Mouse (Mus musculus) embryonic facial prominence, embryonic 14.5 days (tissue): ENCODE measurements around the gene Tmc8. TPM values are rescaled to one million over a fixed set of nuclear protein-coding genes. Genes with fewer than 3 reads are reported as not detected.
"Not testable (repeated sequence)": the region's sequence is repeated elsewhere in the genome, so short reads cannot be mapped to it uniquely, and the experiment has no call there.

ENCODE experiments used
- ATAC-seq: fragments of 200-750 bp; cut with Nextera tagmentation; 2 replicates; pipeline ENCODE4 v1.8.0; 2017; ENCODE audit warnings: low read depth, moderate number of reproducible peaks, moderate TSS enrichment
- DNase-seq: peaks from one replicate; pipeline ENCODE4 v3.0.0-alpha.2; 2015; ENCODE audit warnings: low spot score
- H3K27ac ChIP-seq: fragments of 300-500 bp; sonication (generic); replicated peaks from 2 replicates; pipeline ENCODE4 v1.5.1; 2014; ENCODE audit warnings: low read depth, mild to moderate bottlenecking, low read length, moderate library complexity
- H3K27me3 ChIP-seq: fragments of 300-500 bp; sonication (generic); replicated peaks from 2 replicates; pipeline ENCODE4 v1.6.1; 2014; ENCODE audit warnings: low read length; ENCODE audit not compliant: control insufficient read depth, insufficient read depth
- H3K36me3 ChIP-seq: fragments of 300-500 bp; sonication (generic); 2 replicates; pipeline ENCODE4 v1.6.1; 2014; ENCODE audit warnings: low read length, mixed read lengths; ENCODE audit not compliant: control insufficient read depth, insufficient read depth
- H3K4me1 ChIP-seq: fragments of 300-500 bp; sonication (generic); 2 replicates; pipeline ENCODE4 v1.6.1; 2014; ENCODE audit warnings: antibody characterized with exemption, low read length; ENCODE audit not compliant: control insufficient read depth, insufficient read depth
- H3K4me2 ChIP-seq: fragments of 300-500 bp; sonication (generic); 2 replicates; pipeline ENCODE4 v1.6.1; 2014; ENCODE audit warnings: low read depth, mild to moderate bottlenecking, low read length, moderate library complexity, mixed read lengths
- H3K4me3 ChIP-seq: fragments of 300-500 bp; sonication (generic); 2 replicates; pipeline ENCODE4 v1.5.1; 2014; ENCODE audit warnings: low read depth, mild to moderate bottlenecking, low read length
- H3K9ac ChIP-seq: fragments of 300-500 bp; sonication (generic); 2 replicates; pipeline ENCODE4 v1.6.1; 2014; ENCODE audit warnings: low read depth, mild to moderate bottlenecking, low read length, moderate library complexity, mixed read lengths
- H3K9me3 ChIP-seq: fragments of 300-500 bp; sonication (generic); 2 replicates; pipeline ENCODE4 v1.6.1; 2016; ENCODE audit warnings: low read length; ENCODE audit not compliant: control insufficient read depth
- WGBS: fragments of 180-500 bp; shearing (Covaris S2); extraction: QIAGEN DNeasy Blood & Tissue Kit; methylation state at CpG from one replicate; pipeline ENCODE4 v1.1.7; 2014; 5-methylcytosine and 5-hydroxymethylcytosine counted together
- polyA plus RNA-seq: library from polyadenylated mRNA; unstranded; fragments of >200 nt; fragmentation: Nextera tagmentation; extraction: Ambion mirVana; gene quantifications from 2 replicates; pipeline ENCODE4 v1.2.1, GENCODE M21; 2014

Gene Tmc8
- polyA plus RNA-seq, 1 experiment from 2014 or later, result 1.3 TPM

DNA sequence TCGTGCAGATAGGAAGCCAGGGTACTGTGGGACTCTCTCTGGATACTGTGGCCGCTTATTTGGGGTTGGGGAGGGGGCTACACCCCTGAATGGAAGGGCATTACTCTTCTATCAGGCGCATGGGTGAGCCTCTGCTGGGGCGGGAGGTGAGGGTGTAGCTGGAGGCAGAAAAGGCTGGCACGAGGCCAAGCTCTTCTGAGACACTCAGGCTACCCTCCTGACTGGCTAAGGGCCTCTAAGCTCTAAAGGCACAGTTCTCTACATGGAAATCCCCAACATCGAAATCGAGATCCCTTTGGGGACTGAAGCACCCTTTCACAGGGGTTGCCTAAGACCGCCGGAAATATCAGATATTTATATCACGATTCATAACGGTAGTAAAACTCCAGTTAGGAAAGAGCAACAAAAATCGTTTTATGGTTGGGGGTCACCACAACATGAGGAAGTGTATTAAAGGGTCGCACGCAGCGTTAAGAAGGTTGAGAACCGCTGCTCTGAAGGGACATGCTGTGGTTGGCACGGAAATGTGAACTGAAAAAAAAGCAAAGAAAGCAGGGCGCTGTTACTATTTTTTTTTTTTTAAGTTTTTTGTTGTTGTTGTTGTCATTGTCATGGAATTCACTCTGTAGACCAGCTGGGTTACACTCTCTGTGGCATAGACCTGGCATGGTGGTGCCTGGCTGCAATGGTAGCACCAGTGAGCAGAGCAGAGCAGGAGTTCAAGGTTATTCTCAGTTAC is 46.4 kb downstream of the Tmc8 start:
- Histone ChIP-seq H3K36me3 (no peaks in the 10 kb centered on the region), H3K27ac (peak overlapping the region; percentile 49; the same call in 1 of the 2 replicates), H3K4me1 (peaks cover 20% of the 10 kb centered on the region), H3K4me2 (no peak overlapping the region), H3K9ac (no peak overlapping the region), H3K27me3 (no peaks in the 10 kb centered on the region), H3K9me3 (no peaks in the 10 kb centered on the region), H3K4me3 (no peak overlapping the region)
- ATAC-seq, result no peak
- peak; percentile 75 for DNase-seq
- WGBS, result 64% methylated on average over 18 of the region's 18 CpGs

DNA sequence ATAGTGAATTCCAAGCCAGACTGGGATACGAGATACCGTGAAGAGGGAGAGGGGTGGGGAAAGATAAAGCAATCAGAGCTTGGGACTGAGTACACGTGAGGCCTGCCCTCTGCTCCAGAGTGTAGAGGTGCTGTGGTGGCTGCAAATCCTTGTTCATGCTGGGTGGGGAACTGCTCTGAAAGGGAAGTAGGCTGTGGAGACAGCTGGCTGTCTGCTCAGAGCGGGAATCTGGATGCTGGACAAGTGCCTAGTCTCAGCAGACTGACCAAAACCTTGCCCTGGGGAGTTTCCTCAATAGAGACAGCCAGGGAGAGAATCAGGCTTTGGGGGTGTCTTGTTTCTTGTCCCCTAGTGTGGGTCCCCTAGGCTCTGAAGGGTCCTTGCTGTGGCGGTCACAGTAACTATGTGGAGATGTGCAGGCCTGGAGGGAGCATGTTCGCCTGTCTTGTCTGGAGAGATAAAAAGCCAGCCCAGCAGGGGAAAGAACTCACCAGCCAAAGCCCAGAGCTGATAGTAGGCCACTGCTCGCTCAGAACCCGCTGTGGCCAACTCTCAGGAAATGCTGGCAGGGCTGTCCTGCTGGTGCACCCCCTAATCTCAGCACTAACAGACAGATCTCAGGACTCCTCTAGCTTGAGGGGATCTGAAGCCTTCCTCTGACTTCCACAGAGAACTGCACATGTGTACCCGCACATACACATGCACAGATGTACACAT is 47.2 kb downstream of the Tmc8 start:
- Histone ChIP-seq H3K36me3 (no peaks in the 10 kb centered on the region), H3K27me3 (no peaks in the 10 kb centered on the region), H3K9ac (no peak overlapping the region), H3K27ac (peak overlapping the region; percentile 49), H3K4me3 (no peak overlapping the region), H3K4me1 (peaks cover 20% of the 10 kb centered on the region), H3K4me2 (no peak overlapping the region), H3K9me3 (no peaks in the 10 kb centered on the region)
- DNase-seq, result peak; percentile 67
- WGBS, result 51% methylated on average over 9 of the region's 9 CpGs
- ATAC-seq, result no peak

DNA sequence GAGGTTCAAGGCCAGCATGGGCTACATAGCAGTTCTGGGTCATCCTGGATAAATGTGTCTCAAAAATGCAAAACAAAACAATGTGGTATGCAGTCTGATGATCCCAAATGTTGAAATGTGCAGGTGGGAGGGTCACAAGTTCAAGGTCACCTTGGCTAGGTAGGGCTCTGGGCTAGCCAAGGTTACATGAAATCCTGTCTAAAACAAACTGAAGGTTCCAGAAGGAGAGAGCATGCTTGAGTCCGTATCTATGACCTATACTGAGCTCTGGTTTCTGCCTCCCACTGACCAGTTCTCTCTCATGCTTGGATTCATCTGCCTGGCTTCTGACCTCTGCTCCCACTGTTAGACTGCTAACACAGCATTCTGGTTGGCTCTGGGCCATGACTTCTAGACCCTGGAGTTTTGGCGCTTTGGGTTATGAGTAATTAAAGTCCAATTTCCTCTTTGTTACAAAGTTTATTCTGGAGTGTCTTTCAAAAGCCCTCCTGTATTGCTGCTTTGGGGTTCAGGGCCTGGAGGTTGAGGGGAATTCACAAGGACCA is 47.9 kb downstream of the Tmc8 start:
- Histone ChIP-seq H3K4me2 (no peak overlapping the region), H3K4me1 (peaks cover 20% of the 10 kb centered on the region), H3K27ac (no peak overlapping the region), H3K9ac (no peak overlapping the region), H3K27me3 (no peaks in the 10 kb centered on the region), H3K4me3 (no peak overlapping the region), H3K36me3 (no peaks in the 10 kb centered on the region), H3K9me3 (no peaks in the 10 kb centered on the region)
- WGBS, result 71% methylated on average over 2 of the region's 2 CpGs
- ATAC-seq, result no peak
- no peak for DNase-seq

DNA sequence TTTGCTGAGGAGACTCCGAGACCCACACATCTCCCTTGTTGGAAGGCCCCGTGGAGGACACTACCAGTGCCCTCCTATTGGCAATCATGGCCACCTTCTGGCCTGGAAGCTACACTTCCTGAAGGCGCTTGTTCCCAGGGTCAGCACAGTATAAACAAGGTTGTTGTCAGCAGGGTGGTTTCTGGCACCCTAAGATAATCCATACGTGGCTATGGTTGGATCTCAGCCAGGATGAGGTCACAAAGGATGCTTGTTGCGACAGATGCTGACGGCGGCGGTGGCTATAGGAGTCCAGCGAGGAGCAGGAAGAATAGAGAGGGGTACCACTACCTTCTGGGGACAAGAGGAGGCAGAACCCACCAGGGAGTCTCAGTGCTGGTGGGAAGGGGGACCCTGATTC is 48.5 kb downstream of the Tmc8 start:
- Histone ChIP-seq H3K27me3 (no peaks in the 10 kb centered on the region), H3K4me2 (no peak overlapping the region), H3K9ac (no peak overlapping the region), H3K36me3 (no peaks in the 10 kb centered on the region), H3K4me1 (peaks cover 20% of the 10 kb centered on the region), H3K4me3 (no peak overlapping the region), H3K9me3 (no peaks in the 10 kb centered on the region), H3K27ac (no peak overlapping the region)
- 73% methylated on average over 9 of the region's 9 CpGs for WGBS
- no peak for ATAC-seq
- DNase-seq, result peak; percentile 33

DNA sequence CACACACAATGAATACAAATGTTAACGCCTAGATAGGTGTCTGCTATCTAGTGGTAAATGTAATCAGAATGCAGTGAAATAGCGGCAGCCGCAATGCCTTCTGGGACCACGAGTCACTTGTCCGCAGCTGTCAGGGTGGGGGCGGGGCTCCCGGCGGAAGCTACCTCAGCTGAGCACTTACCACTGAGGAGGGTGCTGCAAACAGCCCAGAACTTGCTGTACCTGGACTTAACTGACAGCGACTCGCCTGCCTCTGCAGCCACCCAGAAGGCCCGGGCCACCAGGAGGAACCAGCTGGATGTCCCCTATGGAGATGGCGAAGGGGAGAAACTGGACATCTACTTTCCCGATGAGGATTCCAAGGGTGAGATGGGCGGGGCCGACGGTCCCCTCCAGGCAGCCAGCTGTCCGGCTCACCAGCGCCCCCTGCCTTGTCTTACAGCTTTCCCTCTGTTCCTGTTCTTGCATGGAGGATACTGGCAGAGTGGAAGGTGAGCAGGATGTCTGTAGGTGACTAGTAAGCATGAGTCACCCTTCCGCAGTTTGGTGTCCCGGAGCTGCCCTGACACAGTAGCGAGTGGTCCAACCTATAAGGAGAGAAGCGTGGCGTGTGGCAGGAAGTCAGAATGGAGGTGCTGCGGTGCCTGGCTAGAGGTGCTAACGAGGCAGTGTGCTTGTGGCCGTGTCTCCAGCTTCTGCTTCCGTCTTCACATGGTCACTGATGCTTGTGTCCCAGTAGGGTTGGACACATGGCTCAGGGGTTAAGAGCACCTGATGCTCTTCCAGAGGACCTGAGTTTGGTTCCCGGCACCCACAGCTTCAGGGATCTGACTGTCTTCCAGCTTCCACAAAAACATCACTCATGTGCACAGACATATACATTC is 50.5 kb downstream of the Tmc8 start:
- no peak overlapping the region for H3K9ac ChIP-seq
- peak overlapping the region; percentile 11; the same call in 1 of the 2 replicates for H3K4me3 ChIP-seq
- H3K4me1 ChIP-seq, result peaks cover 9% of the 10 kb centered on the region
- no peaks in the 10 kb centered on the region for H3K9me3 ChIP-seq
- 22% methylated on average over 28 of the region's 28 CpGs for WGBS
- peak; percentile 23; the same call in 1 of the 2 replicates for ATAC-seq
- H3K27me3 ChIP-seq, result no peaks in the 10 kb centered on the region
- peak; percentile 58 for DNase-seq
- peak overlapping the region; percentile 48 for H3K4me2 ChIP-seq
- no peak overlapping the region for H3K27ac ChIP-seq
- no peaks in the 10 kb centered on the region for H3K36me3 ChIP-seq

DNA sequence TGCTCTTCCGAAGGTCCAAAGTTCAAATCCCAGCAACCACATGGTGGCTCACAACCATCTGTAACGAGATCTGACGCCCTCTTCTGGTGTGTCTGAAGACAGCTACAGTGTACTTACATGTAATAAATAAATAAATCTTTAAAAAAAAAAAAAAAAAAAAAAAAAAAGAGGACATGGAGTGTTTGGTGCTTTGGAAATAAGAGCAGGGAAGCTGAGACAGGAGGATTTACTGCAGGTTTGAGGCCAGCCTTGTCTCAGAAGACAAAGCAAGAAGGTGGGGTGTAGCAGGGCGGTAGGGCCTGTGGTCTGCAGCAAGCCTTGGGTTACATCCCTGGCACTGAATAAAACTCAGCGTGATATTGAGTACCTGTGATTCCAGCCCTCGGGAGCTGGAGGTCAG is 51.6 kb downstream of the Tmc8 start:
- not testable (repeated sequence) for H3K9ac ChIP-seq, H3K9me3 ChIP-seq, H3K4me1 ChIP-seq, H3K36me3 ChIP-seq, ATAC-seq, DNase-seq, H3K27me3 ChIP-seq, H3K27ac ChIP-seq, H3K4me3 ChIP-seq, H3K4me2 ChIP-seq
- 92% methylated on average over 4 of the region's 6 CpGs for WGBS

DNA sequence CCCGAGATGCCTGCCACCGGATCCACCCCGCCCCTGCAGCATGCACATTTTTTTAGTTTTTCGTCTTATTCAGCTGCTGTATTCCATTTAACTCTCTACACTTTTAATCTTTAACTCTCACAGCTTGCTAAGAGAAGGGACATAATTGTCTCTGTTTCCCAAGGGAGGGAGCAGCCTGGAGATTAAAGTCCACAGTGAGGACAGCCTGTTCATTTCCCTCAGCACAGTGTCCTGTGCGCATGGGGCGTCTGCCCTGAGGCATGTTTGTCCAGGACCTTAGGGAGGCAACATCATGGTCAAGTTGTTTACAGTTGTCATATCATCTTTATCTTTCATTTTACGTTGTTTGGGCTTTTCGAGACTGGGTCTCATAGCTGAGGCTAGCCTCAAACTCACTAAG is 52.2 kb downstream of the Tmc8 start:
- H3K36me3 ChIP-seq, result no peaks in the 10 kb centered on the region
- H3K4me3 ChIP-seq, result no peak overlapping the region
- WGBS, result 89% methylated on average over 8 of the region's 8 CpGs
- no peak overlapping the region for H3K9ac ChIP-seq
- H3K27me3 ChIP-seq, result no peaks in the 10 kb centered on the region
- no peak for ATAC-seq
- no peaks in the 10 kb centered on the region for H3K9me3 ChIP-seq
- H3K27ac ChIP-seq, result no peak overlapping the region
- H3K4me2 ChIP-seq, result no peak overlapping the region
- no peaks in the 10 kb centered on the region for H3K4me1 ChIP-seq
- no peak for DNase-seq

DNA sequence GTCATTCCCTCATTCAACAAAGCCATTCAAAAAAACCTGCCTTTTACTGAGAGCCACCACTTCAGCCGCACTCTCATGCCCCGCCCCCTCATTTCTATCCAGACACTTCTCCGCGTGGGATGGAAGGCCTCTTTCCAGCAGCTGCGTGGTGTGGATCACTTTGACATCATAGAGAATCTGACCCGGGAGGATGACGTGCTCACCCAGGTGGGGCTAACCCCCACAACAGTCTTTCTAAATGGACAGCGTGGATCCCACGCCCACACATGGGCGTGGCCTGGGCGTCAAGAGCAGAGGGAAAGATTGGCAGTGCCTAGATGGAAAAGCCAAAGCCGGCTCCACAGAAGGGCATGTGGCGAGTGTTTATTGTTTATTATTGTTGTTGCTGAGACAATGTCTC is 54.4 kb downstream of the Tmc8 start:
- no peaks in the 10 kb centered on the region for H3K4me1 ChIP-seq
- H3K4me2 ChIP-seq, result peak overlapping the region; percentile 20; the same call in 1 of the 2 replicates
- no peak overlapping the region for H3K27ac ChIP-seq
- DNase-seq (peak; percentile 68), ATAC-seq (no peak)
- no peak overlapping the region for H3K9ac ChIP-seq
- no peak overlapping the region for H3K4me3 ChIP-seq
- no peaks in the 10 kb centered on the region for H3K27me3 ChIP-seq
- no peaks in the 10 kb centered on the region for H3K36me3 ChIP-seq
- WGBS, result 33% methylated on average over 13 of the region's 13 CpGs
- no peaks in the 10 kb centered on the region for H3K9me3 ChIP-seq
